Mouse (Mus musculus) neural tube, embryonic 11.5 days (tissue): ENCODE measurements at regions not wholly inside any gene's neighbourhood (a gene's known extent, or its start where the extent isn't known, plus 50 kb on each side); places are given as distances from the start of the nearest gene placed in this dataset.

Experiments
- ATAC-seq: fragments of 200-750 bp; cut with Nextera tagmentation; 2 replicates; pipeline ENCODE4 v1.8.0; 2017; ENCODE audit warnings: moderate number of reproducible peaks, mild to moderate bottlenecking, moderate TSS enrichment, moderate library complexity; ENCODE audit not compliant: insufficient read depth, low FRiP score, low TSS enrichment
- DNase-seq: peaks from one replicate; pipeline ENCODE4 v3.0.0-alpha.2; 2015; ENCODE audit warnings: low spot score
- H3K27ac ChIP-seq: fragments of 300-500 bp; sonication (generic); 2 replicates; pipeline ENCODE4 v1.5.1; 2014; ENCODE audit warnings: low read depth, mild to moderate bottlenecking, low read length
- H3K27me3 ChIP-seq: fragments of 300-500 bp; sonication (generic); 2 replicates; pipeline ENCODE4 v1.6.1; 2014; ENCODE audit warnings: mild to moderate bottlenecking, low read length, mixed read lengths; ENCODE audit not compliant: control insufficient read depth, insufficient read depth
- H3K36me3 ChIP-seq: fragments of 300-500 bp; sonication (generic); 2 replicates; pipeline ENCODE4 v1.6.1; 2014; ENCODE audit warnings: mild to moderate bottlenecking, low read length, moderate library complexity, mixed read lengths; ENCODE audit not compliant: control insufficient read depth, insufficient read depth
- H3K4me1 ChIP-seq: fragments of 300-500 bp; sonication (generic); 2 replicates; pipeline ENCODE4 v1.6.1; 2014; ENCODE audit warnings: low read length, mixed read lengths; ENCODE audit not compliant: control insufficient read depth, insufficient read depth
- H3K4me2 ChIP-seq: fragments of 300-500 bp; sonication (generic); 2 replicates; pipeline ENCODE4 v1.6.1; 2014; ENCODE audit warnings: low read depth, mild to moderate bottlenecking, moderate library complexity
- H3K4me3 ChIP-seq: fragments of 300-500 bp; sonication (generic); 2 replicates; pipeline ENCODE4 v1.5.1; 2014; ENCODE audit warnings: low read depth, low read length
- H3K9ac ChIP-seq: fragments of 300-500 bp; sonication (generic); 2 replicates; pipeline ENCODE4 v1.6.1; 2014; ENCODE audit warnings: mild to moderate bottlenecking, low read length
- H3K9me3 ChIP-seq: fragments of 300-500 bp; sonication (generic); 2 replicates; pipeline ENCODE4 v1.6.1; 2016; ENCODE audit warnings: low read length; ENCODE audit not compliant: control insufficient read depth
- WGBS: fragments of 180-500 bp; shearing (Covaris S2); extraction: QIAGEN DNeasy Blood & Tissue Kit; methylation state at CpG from one replicate; pipeline ENCODE4 v1.1.7; 2014; 5-methylcytosine and 5-hydroxymethylcytosine counted together

DNA sequence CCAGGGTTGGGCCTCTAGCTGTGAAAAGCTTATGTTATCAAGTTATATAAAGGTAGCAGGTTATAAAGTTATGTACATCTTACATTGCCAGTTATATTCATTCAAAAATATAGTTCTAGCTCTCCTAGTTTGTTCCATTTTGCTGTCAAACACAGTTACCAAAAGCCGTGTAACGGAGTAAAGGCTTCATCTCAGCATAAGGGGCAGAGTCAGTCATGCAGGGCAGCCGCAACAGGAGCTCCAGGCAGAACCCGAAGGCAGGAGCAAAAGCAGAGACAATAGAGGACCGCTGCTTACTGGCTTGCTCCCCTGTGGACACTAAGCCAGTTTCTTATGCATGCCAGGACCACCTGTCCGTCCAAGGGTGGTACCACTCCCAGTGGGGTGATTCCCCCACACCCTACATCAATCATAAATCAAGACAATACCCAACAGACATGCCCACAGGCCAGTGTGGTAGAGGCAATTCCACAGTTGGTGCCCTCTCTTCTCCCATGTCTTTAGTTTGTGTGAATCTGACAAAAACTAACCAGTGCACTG lies 67.7 kb upstream of the Vamp9 start:
- H3K9ac ChIP-seq: no peak overlapping the region
- H3K9me3 ChIP-seq: no peaks in the 10 kb centered on the region
- ATAC-seq (no peak), DNase-seq (no peak)
- no peak overlapping the region for H3K4me2 ChIP-seq
- no peaks in the 10 kb centered on the region for H3K36me3 ChIP-seq
- H3K4me3 ChIP-seq: no peak overlapping the region
- H3K4me1 ChIP-seq: 0 out of 2 replicates have a peak, but pooled peaks cover 5% of the 10 kb centered on the region
- no peaks in the 10 kb centered on the region for H3K27me3 ChIP-seq
- H3K27ac ChIP-seq: no peak overlapping the region
- WGBS: 73% methylated on average over 6 of the region's 6 CpGs

DNA sequence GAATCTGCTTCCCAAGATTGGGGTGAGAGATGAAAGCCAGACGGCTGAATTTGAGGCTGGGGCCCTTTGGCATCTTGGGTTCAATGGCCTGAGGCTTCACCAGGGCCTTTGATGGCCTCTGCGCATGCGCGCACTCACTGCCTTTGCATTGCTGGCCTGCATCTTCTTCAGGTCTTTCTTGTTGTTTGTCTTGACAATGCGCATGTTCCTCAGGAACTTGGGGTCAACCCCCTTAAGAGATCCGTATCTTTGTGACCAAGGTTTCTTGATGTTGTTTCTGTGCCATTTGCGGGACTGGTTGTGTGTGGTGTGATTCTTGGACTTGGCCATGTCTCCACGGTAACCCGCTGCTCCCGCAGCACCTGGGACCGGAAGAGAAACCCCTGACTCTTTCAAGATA lies 66.4 kb upstream of the Vamp9 start:
- 95% methylated on average over 11 of the region's 11 CpGs for whole genome bisulfite sequencing
- no peaks in the 10 kb centered on the region for H3K9me3 ChIP-seq
- no peaks in the 10 kb centered on the region for H3K36me3 ChIP-seq
- no peaks in the 10 kb centered on the region for H3K27me3 ChIP-seq
- no peak overlapping the region for H3K9ac ChIP-seq
- H3K4me3 ChIP-seq: no peak overlapping the region
- no peak for DNase-seq
- H3K4me1 ChIP-seq: 0 out of 2 replicates have a peak, but pooled peaks cover 5% of the 10 kb centered on the region
- H3K27ac ChIP-seq: no peak overlapping the region
- H3K4me2 ChIP-seq: no peak overlapping the region
- ATAC-seq: no peak

DNA sequence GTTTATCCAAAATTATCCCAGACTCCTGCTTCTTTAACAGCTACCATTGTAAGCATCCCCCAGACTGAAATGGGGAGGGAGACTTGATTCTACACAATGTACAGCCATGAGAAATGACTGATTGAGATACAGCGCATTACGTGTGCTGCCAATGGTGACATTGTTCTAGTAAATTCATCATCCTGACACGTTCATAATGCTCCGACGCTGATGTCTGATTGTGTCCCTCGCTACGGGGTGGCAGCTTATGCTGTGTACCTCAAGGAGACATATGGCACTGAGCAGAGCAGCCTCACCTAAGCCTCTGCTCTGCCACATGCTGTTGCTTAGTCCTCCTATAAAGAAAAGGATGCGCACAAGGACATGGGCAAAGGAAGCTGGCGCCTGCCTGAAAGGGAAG lies 65.2 kb upstream of the Vamp9 start:
- Histone ChIP-seq H3K36me3 (no peaks in the 10 kb centered on the region), H3K4me2 (no peak overlapping the region), H3K27ac (no peak overlapping the region), H3K9ac (no peak overlapping the region), H3K9me3 (no peaks in the 10 kb centered on the region), H3K4me3 (no peak overlapping the region), H3K4me1 (0 out of 2 replicates have a peak, but pooled peaks cover 5% of the 10 kb centered on the region), H3K27me3 (no peaks in the 10 kb centered on the region)
- ATAC-seq: peak; percentile 69
- DNase-seq: peak; percentile 48
- 58% methylated on average over 9 of the region's 9 CpGs for WGBS

DNA sequence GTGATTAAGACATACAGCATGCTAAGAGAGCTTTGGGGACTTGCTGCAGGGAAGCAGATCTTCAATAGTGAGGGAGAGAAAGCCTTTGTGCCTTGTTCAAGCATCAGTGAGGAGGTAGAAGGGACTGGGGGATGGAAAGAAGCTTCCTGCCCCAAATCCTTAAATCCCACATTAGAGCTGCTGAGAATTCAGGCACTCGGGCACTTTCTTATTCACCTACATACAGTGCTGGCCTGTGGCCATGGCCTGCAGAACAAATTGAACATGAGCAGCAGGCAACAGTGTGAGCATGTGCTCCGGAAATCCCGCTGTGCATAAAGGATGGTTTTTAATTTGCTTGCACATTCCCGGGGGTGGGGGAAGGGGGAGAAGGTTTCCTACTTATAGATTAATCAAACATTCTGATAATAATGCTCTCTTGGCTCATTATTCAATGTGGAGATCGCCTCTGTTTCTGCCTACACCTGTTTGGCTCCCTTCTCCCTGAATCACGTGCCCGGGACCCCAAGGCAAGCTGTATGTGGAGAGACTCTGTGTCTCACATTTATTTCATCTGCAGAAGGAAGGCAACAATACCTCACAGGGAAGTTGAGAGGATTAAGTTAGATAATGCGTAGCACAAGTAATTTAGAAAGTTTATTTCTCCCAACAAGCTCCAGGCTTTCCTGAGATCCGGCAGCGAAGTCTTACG lies 60.3 kb upstream of the Vamp9 start:
- H3K27ac ChIP-seq: no peak overlapping the region
- H3K36me3 ChIP-seq: no peaks in the 10 kb centered on the region
- no peak for ATAC-seq
- 0 out of 2 replicates have a peak, but pooled peaks cover 5% of the 10 kb centered on the region for H3K4me1 ChIP-seq
- H3K9me3 ChIP-seq: no peaks in the 10 kb centered on the region
- H3K9ac ChIP-seq: no peak overlapping the region
- DNase-seq: no peak
- no peak overlapping the region for H3K4me3 ChIP-seq
- no peak overlapping the region for H3K4me2 ChIP-seq
- WGBS: 85% methylated on average over 11 of the region's 11 CpGs
- H3K27me3 ChIP-seq: no peaks in the 10 kb centered on the region

DNA sequence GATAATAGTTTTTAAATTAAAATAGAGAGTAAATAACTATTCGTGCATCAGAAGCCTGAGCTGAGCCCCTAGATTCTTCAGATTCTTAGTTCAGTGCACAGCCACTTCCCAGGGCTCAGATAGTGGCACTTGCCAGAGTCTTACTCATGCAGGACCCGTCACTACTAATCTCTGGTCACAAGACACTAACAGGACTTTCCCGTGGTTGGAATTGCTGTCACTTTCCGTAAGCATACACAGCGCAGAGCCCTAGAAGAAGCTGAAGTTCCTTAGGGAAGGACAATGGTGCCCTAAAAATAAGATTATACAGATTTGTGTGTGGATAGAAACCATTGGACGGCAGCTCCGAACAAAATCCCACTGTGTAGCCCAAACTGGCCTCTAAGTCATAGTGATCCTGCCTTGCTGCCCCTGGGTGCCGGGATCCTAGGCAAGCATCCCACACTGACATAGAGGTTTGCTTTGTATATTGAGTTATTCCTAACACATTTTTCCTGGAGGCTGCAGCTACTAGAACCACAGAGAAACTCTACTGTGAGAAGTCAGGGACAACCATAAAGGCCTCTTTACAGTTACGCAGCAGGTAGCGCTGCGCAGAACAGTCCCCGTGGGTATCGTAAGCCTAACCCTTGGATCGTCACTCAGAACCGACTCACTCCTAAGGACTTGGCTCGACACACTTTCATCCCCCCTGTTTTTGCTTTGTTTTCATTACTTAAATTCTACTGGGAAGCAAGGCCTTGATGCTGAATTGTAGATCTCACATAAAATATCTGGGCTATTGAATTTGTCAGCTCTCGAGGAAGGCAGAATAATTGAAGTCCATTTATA lies 57.7 kb upstream of the Vamp9 start:
- H3K4me2 ChIP-seq: no peak overlapping the region
- H3K4me1 ChIP-seq: no peaks in the 10 kb centered on the region
- no peaks in the 10 kb centered on the region for H3K27me3 ChIP-seq
- H3K27ac ChIP-seq: no peak overlapping the region
- WGBS: 81% methylated on average over 17 of the region's 17 CpGs
- no peaks in the 10 kb centered on the region for H3K9me3 ChIP-seq
- ATAC-seq (no peak), DNase-seq (no peak)
- no peaks in the 10 kb centered on the region for H3K36me3 ChIP-seq
- H3K9ac ChIP-seq: no peak overlapping the region
- no peak overlapping the region for H3K4me3 ChIP-seq

DNA sequence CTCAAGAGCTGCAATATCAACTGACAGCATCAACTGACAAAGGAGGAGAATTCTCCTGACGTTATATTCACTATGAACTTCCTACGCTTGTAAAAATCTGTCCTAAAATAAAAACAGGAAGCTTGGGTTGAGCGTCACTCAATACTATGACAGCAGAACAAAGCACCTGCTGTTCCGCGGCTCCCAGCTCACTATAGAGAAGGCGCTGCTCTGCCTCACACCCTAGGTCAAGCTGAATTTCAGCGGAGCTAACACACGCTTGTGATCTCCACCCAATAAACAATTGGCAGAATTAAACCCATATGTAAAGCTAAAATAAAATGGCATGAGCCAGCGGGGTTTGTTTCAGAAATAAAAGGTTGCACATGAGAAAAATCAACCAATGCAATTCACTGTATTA lies 57.1 kb upstream of the Vamp9 start:
- H3K27ac ChIP-seq: no peak overlapping the region
- DNase-seq (no peak), ATAC-seq (no peak)
- no peaks in the 10 kb centered on the region for H3K9me3 ChIP-seq
- no peaks in the 10 kb centered on the region for H3K4me1 ChIP-seq
- no peak overlapping the region for H3K4me2 ChIP-seq
- H3K36me3 ChIP-seq: no peaks in the 10 kb centered on the region
- H3K9ac ChIP-seq: no peak overlapping the region
- no peak overlapping the region for H3K4me3 ChIP-seq
- H3K27me3 ChIP-seq: no peaks in the 10 kb centered on the region
- WGBS: 60% methylated on average over 9 of the region's 9 CpGs

DNA sequence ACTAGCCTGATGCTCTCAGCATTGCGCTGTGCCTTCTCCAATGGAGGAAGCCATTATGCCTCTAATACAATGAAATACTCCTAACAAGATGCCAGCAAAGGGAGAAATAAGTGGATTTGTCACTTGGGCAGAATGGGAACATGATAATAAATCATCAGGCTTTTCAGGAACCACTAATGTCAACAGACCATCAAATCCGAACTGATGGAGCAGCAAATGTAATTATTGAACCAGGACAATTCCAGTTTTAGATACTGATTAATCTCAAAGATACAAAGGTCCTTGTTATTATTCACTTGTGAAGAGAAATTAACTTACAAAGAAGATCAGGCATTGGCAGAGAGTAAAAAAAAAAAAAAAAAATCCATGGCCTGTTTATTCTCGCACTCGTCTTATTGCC lies 53.7 kb upstream of the Vamp9 start:
- no peak overlapping the region for H3K27ac ChIP-seq
- H3K4me3 ChIP-seq: no peak overlapping the region
- ATAC-seq: no peak

More for the DNA sequence above, 53.7 kb upstream of the Vamp9 start:
- Histone ChIP-seq H3K4me2 (no peak overlapping the region), H3K27me3 (no peaks in the 10 kb centered on the region), H3K9ac (no peak overlapping the region), H3K4me1 (0 out of 2 replicates have a peak, but pooled peaks cover 3% of the 10 kb centered on the region), H3K36me3 (no peaks in the 10 kb centered on the region), H3K9me3 (no peaks in the 10 kb centered on the region)
- no peak for DNase-seq
- 79% methylated on average over 4 of the region's 4 CpGs for WGBS
